Mouse (Mus musculus): ENCODE data around the gene Rtf1. TPM values are rescaled to one million over a fixed set of nuclear protein-coding genes. Genes with fewer than 3 reads are reported as not detected.
A peak's percentile ranks its signal among the peaks of the same experiment; 100 is the strongest.

The Rtf1 gene
- polyA plus RNA-seq, 1 experiment from 2014 or later: 49.3 TPM

DNA sequence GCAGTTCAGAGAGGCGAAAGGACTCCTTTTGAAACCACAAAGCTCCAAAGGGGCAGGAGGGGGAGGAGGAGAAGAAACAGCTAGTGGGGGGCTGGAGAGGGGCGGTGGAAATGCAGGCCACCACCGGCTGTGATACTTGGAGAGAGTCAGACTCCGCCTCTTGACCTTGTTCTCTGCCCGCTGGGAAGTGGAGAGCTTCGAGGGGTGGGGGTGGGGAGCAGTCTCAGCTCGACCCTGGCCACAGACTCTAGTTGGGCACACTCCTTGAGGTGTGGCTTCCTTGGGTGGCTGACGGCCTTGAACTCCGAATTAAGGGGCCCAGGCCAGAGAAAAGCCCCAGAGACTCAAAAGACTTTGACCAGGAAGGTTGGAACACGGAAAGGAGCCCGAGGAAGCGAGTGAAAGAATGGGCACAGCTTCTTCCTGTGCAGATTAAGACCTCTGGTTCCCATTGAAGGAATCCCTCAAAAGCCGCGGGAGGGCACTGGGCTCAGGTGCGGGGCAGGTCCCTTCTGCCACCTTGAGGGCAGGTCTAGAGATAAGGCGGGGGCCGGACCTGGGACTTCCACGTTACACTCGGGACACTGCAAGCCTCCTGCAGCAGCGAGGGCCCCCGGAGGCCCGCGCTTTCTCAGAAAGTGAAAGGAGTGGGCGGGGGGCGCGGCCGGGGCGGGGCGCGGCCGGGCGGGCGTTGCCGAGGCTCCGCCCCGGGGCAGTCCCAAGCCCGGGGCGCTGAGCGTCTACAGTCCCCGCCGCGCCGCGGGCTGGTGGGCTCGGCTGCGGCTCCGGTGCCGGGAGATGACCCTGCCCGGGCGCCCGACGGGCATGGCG is 66.9 kb downstream of the Rtf1 start, which contains the start of gene Itpka:
Gene Itpka, plus strand, starts transcription at position 757 of the 831 bp plus-strand sequence.
- Histone ChIP-seq H3K4me1 (replicated peaks) (peaks cover 38% of the 10 kb centered on the region), H3K9ac (peak within 1 kb of the TSS; percentile 24), H3K4me2 (peak within 1 kb of the TSS; percentile 86), H3K4me3 (peak within 1 kb of the TSS; percentile 46), H3K27ac (replicated peaks) (no peak within 1 kb of the TSS), H3K27me3 (peaks cover 63% of the 10 kb centered on the region), H3K9me3 (no peaks in the 10 kb centered on the region), H3K36me3 (no peaks in the 10 kb centered on the region)
- 1% methylated on average over 29 of the region's 53 CpGs for WGBS
- peak; percentile 31; the same call in 1 of the 2 replicates for ATAC-seq (ENCODE audit: low FRiP score, low read depth)

GRCm38 (mm10) chr2:119742461-119743175 is 67.8 kb downstream of the Rtf1 start:
- H3K4me1 ChIP-seq (replicated peaks): peaks cover 38% of the 10 kb centered on the region
- peak overlapping the region; percentile 24 for H3K9ac ChIP-seq
- H3K27me3 ChIP-seq: peaks cover 60% of the 10 kb centered on the region
- ATAC-seq (ENCODE audit: low FRiP score, low read depth): peak; percentile 29; the same call in 1 of the 2 replicates
- peak overlapping the region; percentile 46 for H3K4me3 ChIP-seq
- under 1% methylated on average over 66 of the region's 70 CpGs for WGBS
- peak overlapping the region; percentile 86 for H3K4me2 ChIP-seq
- H3K36me3 ChIP-seq: no peaks in the 10 kb centered on the region
- no peak overlapping the region for H3K27ac ChIP-seq (replicated peaks)
- no peaks in the 10 kb centered on the region for H3K9me3 ChIP-seq

- no peak overlapping the region for H3K9ac ChIP-seq
- H3K27ac ChIP-seq (replicated peaks): no peak overlapping the region
- no peaks in the 10 kb centered on the region for H3K36me3 ChIP-seq
- H3K4me2 ChIP-seq: peak overlapping the region; percentile 86
- H3K27me3 ChIP-seq: peaks cover 63% of the 10 kb centered on the region
- peak overlapping the region; percentile 46 for H3K4me3 ChIP-seq
- WGBS: 8% methylated on average over 27 of the region's 31 CpGs
- peak; percentile 27; the same call in 1 of the 2 replicates for ATAC-seq (ENCODE audit: low FRiP score, low read depth)
- peaks cover 38% of the 10 kb centered on the region for H3K4me1 ChIP-seq (replicated peaks)
- no peaks in the 10 kb centered on the region for H3K9me3 ChIP-seq
Measured at GRCm38 (mm10) chr2:119743176-119743807, 68.4 kb downstream of the Rtf1 start.

- peaks cover 63% of the 10 kb centered on the region for H3K27me3 ChIP-seq
- 5% methylated on average over 22 of the region's 22 CpGs for WGBS
- no peak overlapping the region for H3K27ac ChIP-seq (replicated peaks)
- peak overlapping the region; percentile 9; the same call in 1 of the 2 replicates for H3K4me3 ChIP-seq
- no peak for ATAC-seq (ENCODE audit: low FRiP score, low read depth)
- peaks cover 38% of the 10 kb centered on the region for H3K4me1 ChIP-seq (replicated peaks)
- no peak overlapping the region for H3K9ac ChIP-seq
- H3K4me2 ChIP-seq: peak overlapping the region; percentile 29
- H3K36me3 ChIP-seq: no peaks in the 10 kb centered on the region
- H3K9me3 ChIP-seq: no peaks in the 10 kb centered on the region
Measured at GRCm38 (mm10) chr2:119743808-119744162, 68.9 kb downstream of the Rtf1 start.

GRCm38 (mm10) chr2:119744163-119745111 is 69.6 kb downstream of the Rtf1 start:
- peak; percentile 27; the same call in 1 of the 2 replicates for ATAC-seq (ENCODE audit: low FRiP score, low read depth)
- WGBS: 6% methylated on average over 45 of the region's 46 CpGs
- peaks cover 38% of the 10 kb centered on the region for H3K4me1 ChIP-seq (replicated peaks)
- no peaks in the 10 kb centered on the region for H3K9me3 ChIP-seq
- no peak overlapping the region for H3K27ac ChIP-seq (replicated peaks)
- peak overlapping the region; percentile 29 for H3K4me2 ChIP-seq
- no peaks in the 10 kb centered on the region for H3K36me3 ChIP-seq
- peak overlapping the region; percentile 9; the same call in 1 of the 2 replicates for H3K4me3 ChIP-seq
- peaks cover 63% of the 10 kb centered on the region for H3K27me3 ChIP-seq
- no peak overlapping the region for H3K9ac ChIP-seq

GRCm38 (mm10) chr2:119745281-119745680 is 70.4 kb downstream of the Rtf1 start:
- H3K9me3 ChIP-seq: no peaks in the 10 kb centered on the region
- ATAC-seq (ENCODE audit: low FRiP score, low read depth): no peak
- H3K4me2 ChIP-seq: no peak overlapping the region
- H3K36me3 ChIP-seq: no peaks in the 10 kb centered on the region
- H3K4me1 ChIP-seq (replicated peaks): peaks cover 38% of the 10 kb centered on the region
- H3K4me3 ChIP-seq: no peak overlapping the region
- no peak overlapping the region for H3K27ac ChIP-seq (replicated peaks)
- H3K27me3 ChIP-seq: peaks cover 58% of the 10 kb centered on the region
- no peak overlapping the region for H3K9ac ChIP-seq
- WGBS: 5% methylated on average over 1 of the region's 1 CpGs

DNA sequence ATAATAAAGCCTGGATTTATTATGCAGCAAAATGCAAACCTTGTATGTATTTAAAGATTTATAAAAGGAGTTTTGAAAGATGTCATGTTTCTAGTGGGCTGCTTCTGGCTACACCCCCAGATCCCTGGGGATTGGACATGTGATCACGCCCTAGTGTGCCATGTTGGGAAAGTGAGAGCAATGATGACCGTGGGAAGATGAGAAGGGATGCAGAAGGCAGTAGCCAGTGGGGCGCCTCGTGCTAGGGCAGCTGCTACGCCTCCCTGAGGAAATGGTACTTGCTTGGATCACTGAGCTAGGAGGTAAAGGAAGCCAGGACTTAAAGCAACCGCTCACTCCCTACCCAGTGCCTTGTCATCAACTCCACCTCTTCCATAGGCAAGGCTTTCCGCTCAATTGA is 72.7 kb downstream of the Rtf1 start:
- H3K4me2 ChIP-seq: no peak overlapping the region
- H3K9ac ChIP-seq: no peak overlapping the region
- no peak overlapping the region for H3K4me3 ChIP-seq
- H3K36me3 ChIP-seq: no peaks in the 10 kb centered on the region
- peaks cover 26% of the 10 kb centered on the region for H3K4me1 ChIP-seq (replicated peaks)
- H3K27ac ChIP-seq (replicated peaks): no peak overlapping the region
- peaks cover 47% of the 10 kb centered on the region for H3K27me3 ChIP-seq
- WGBS: 81% methylated on average over 7 of the region's 7 CpGs
- no peaks in the 10 kb centered on the region for H3K9me3 ChIP-seq
- ATAC-seq (ENCODE audit: low FRiP score, low read depth): no peak

DNA sequence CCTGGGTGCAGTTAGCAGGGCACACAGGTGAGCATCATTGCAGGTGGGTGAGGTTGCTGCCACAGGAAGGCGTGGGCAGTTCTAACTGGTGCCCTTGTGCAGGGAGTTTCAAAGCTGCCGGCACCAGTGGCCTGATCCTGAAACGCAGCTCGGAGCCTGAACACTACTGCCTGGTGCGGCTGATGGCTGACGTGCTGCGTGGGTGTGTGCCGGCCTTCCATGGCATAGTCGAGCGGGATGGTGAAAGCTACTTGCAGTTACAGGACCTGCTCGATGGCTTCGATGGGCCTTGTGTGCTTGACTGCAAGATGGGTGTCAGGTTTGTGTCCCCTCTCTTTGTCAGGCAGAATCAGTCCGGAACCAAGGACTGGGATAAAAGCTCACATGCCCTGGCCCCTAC is 74.4 kb downstream of the Rtf1 start:
- Histone ChIP-seq H3K9me3 (no peaks in the 10 kb centered on the region), H3K27me3 (peaks cover 33% of the 10 kb centered on the region), H3K9ac (no peak overlapping the region), H3K27ac (replicated peaks) (no peak overlapping the region), H3K4me3 (no peak overlapping the region), H3K36me3 (no peaks in the 10 kb centered on the region), H3K4me2 (no peak overlapping the region), H3K4me1 (replicated peaks) (peaks cover 8% of the 10 kb centered on the region)
- 74% methylated on average over 13 of the region's 13 CpGs for WGBS
- ATAC-seq (ENCODE audit: low FRiP score, low read depth): no peak

DNA sequence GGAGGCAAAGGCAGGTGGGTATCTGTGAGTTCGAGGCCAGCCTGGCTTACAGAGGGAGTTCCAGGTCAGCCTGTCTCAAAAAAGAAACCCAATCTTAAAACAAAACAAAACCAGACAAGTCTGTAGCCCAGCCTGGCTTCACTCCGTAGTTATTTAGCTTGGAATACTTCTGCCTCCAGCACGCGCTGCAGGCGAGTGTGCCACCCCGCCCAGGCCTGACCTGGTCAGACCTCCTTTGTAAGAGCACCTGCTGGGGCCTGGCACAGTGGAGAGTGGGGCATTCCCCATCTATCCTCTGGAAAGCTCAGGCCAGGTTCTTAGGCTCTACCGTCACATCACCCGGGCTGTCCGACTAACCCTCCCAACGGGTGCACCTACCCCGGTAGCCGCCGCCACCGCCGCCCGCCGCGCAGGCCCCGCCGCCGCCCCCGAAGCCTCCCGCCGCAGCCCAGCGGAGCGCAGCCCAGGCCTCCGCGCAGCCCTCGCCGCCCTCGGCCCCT is 82.8 kb downstream of the Rtf1 start:
- peaks cover 14% of the 10 kb centered on the region for H3K4me1 ChIP-seq (replicated peaks)
- no peaks in the 10 kb centered on the region for H3K9me3 ChIP-seq
- H3K27ac ChIP-seq (replicated peaks): no peak overlapping the region
- no peaks in the 10 kb centered on the region for H3K36me3 ChIP-seq
- H3K27me3 ChIP-seq: peaks cover 54% of the 10 kb centered on the region
- peak; percentile 59; the same call in 1 of the 2 replicates for ATAC-seq (ENCODE audit: low FRiP score, low read depth)
- 2% methylated on average over 31 of the region's 31 CpGs for WGBS
- peak overlapping the region; percentile 50 for H3K9ac ChIP-seq
- peak overlapping the region; percentile 98 for H3K4me2 ChIP-seq
- peak overlapping the region; percentile 56 for H3K4me3 ChIP-seq

GRCm38 (mm10) chr2:119758101-119758843 is 83.4 kb downstream of the Rtf1 start:
- WGBS: under 1% methylated on average over 64 of the region's 77 CpGs

More at GRCm38 (mm10) chr2:119758101-119758843, 83.4 kb downstream of the Rtf1 start:
- H3K4me1 ChIP-seq (replicated peaks): peaks cover 14% of the 10 kb centered on the region
- peak overlapping the region; percentile 98 for H3K4me2 ChIP-seq
- peak overlapping the region; percentile 56 for H3K4me3 ChIP-seq
- peak; percentile 66; the same call in 1 of the 2 replicates for ATAC-seq (ENCODE audit: low FRiP score, low read depth)
- no peak overlapping the region for H3K27ac ChIP-seq (replicated peaks)
- H3K9me3 ChIP-seq: no peaks in the 10 kb centered on the region
- H3K27me3 ChIP-seq: peaks cover 54% of the 10 kb centered on the region
- peak overlapping the region; percentile 50 for H3K9ac ChIP-seq
- no peaks in the 10 kb centered on the region for H3K36me3 ChIP-seq

Data from hindbrain, embryonic 15.5 days (tissue).